Mouse (Mus musculus) inflammation-experienced regulatory T-cells, adult 6 months (primary cell): ENCODE data around the gene Lmbrd1. TPM values are rescaled to one million over a fixed set of nuclear protein-coding genes. Genes with fewer than 3 reads are reported as not detected.
"Not testable (repeated sequence)": the region's sequence is repeated elsewhere in the genome, so short reads cannot be mapped to it uniquely, and the experiment has no call there.

Source experiments
- ATAC-seq: one replicate; pipeline ENCODE4 v1.8.0; 2017
- polyA plus RNA-seq, 3 experiments: library from polyadenylated mRNA; unstranded; fragments of 100-300 nt; shearing (Covaris generic); gene quantifications; one replicate each; pipeline ENCODE4 v1.2.1; 2017

Gene Lmbrd1
- polyA plus RNA-seq, 3 experiments from 2014 or later: 59.6 to 110 (median 83.3) TPM

- no peak for ATAC-seq
Measured at GRCm38 (mm10) chr1:24729784-24730183, 51.4 kb downstream of the Lmbrd1 start.

- ATAC-seq: no peak
Measured at GRCm38 (mm10) chr1:24732286-24732685, 53.9 kb downstream of the Lmbrd1 start.

GRCm38 (mm10) chr1:24734866-24735265 lies 56.4 kb downstream of the Lmbrd1 start:
- ATAC-seq: no peak

GRCm38 (mm10) chr1:24740903-24741302 lies 62.5 kb downstream of the Lmbrd1 start:
- ATAC-seq: no peak

GRCm38 (mm10) chr1:24741552-24741951 lies 63.1 kb downstream of the Lmbrd1 start:
- no peak for ATAC-seq

- no peak for ATAC-seq
Measured at GRCm38 (mm10) chr1:24743191-24743924, 64.9 kb downstream of the Lmbrd1 start.

- ATAC-seq: no peak
Measured at GRCm38 (mm10) chr1:24752715-24753114, 74.3 kb downstream of the Lmbrd1 start.

GRCm38 (mm10) chr1:24758516-24758915 lies 80.1 kb downstream of the Lmbrd1 start:
- ATAC-seq: no peak

- no peak for ATAC-seq
Measured at GRCm38 (mm10) chr1:24766466-24766865, 88.0 kb downstream of the Lmbrd1 start.

GRCm38 (mm10) chr1:24767197-24767596 lies 88.8 kb downstream of the Lmbrd1 start:
- not testable (repeated sequence) for ATAC-seq

GRCm38 (mm10) chr1:24773642-24774041 lies 95.2 kb downstream of the Lmbrd1 start:
- no peak for ATAC-seq

GRCm38 (mm10) chr1:24776576-24776975 lies 98.1 kb downstream of the Lmbrd1 start:
- ATAC-seq: no peak

- no peak for ATAC-seq
Measured at GRCm38 (mm10) chr1:24793168-24793567, 114.7 kb downstream of the Lmbrd1 start.

- ATAC-seq: not testable (repeated sequence)
Measured at GRCm38 (mm10) chr1:24807971-24808370, 129.5 kb downstream of the Lmbrd1 start.

Other genes starting within 250 kb of the Lmbrd1 start
- under 1 TPM in 1 of 3 experiments, not detected in 2; 0.08 TPM for gene Col19a1, start 91.2 kb upstream of the Lmbrd1 start, polyA plus RNA-seq